Mouse (Mus musculus): ENCODE results near the gene Cep295nl.
"Not testable (repeated sequence)": the region's sequence is repeated elsewhere in the genome, so short reads cannot be mapped to it uniquely, and the experiment has no call there.

Gene Cep295nl

GRCm38 (mm10) chr11:118342400-118342981 lies at the start of gene Cep295nl:
Cep295nl (minus strand) TSS chr11:118342500.
- DNase-seq = no peak

GRCm38 (mm10) chr11:118387816-118388215 lies 45.5 kb upstream of the Cep295nl start:
- not testable (repeated sequence) for DNase-seq

GRCm38 (mm10) chr11:118379251-118380009 lies 37.1 kb upstream of the Cep295nl start:
- DNase-seq = peak; percentile 87 to 89

GRCm38 (mm10) chr11:118378656-118379055 lies 36.4 kb upstream of the Cep295nl start:
- peak in 1 of 2 experiments; percentile 1 for DNase-seq

GRCm38 (mm10) chr11:118376323-118376722 lies 34.0 kb upstream of the Cep295nl start:
- peak in 1 of 2 experiments; percentile 0 for DNase-seq

GRCm38 (mm10) chr11:118375881-118376280 lies 33.6 kb upstream of the Cep295nl start:
- DNase-seq = peak in 1 of 2 experiments; percentile 1

- DNase-seq = no peak
Measured at GRCm38 (mm10) chr11:118375461-118375860, 33.2 kb upstream of the Cep295nl start.

- DNase-seq = peak in 1 of 2 experiments; percentile 1
Measured at GRCm38 (mm10) chr11:118375006-118375405, 32.7 kb upstream of the Cep295nl start.

GRCm38 (mm10) chr11:118374506-118374905 lies 32.2 kb upstream of the Cep295nl start:
- peak in 1 of 2 experiments; percentile 0 for DNase-seq

- DNase-seq = peak in 1 of 2 experiments; percentile 0
Measured at GRCm38 (mm10) chr11:118372641-118373040, 30.3 kb upstream of the Cep295nl start.

GRCm38 (mm10) chr11:118371876-118372275 lies 29.6 kb upstream of the Cep295nl start:
- DNase-seq = no peak

GRCm38 (mm10) chr11:118369657-118370056 lies 27.4 kb upstream of the Cep295nl start:
- DNase-seq = no peak

- no peak for DNase-seq
Measured at GRCm38 (mm10) chr11:118369251-118369650, 27.0 kb upstream of the Cep295nl start.

GRCm38 (mm10) chr11:118368330-118368729 lies 26.0 kb upstream of the Cep295nl start:
- DNase-seq = no peak

GRCm38 (mm10) chr11:118366559-118366958 lies 24.3 kb upstream of the Cep295nl start:
- DNase-seq = no peak

- no peak for DNase-seq
Measured at GRCm38 (mm10) chr11:118366108-118366507, 23.8 kb upstream of the Cep295nl start.

- no peak for DNase-seq
Measured at GRCm38 (mm10) chr11:118365171-118365570, 22.9 kb upstream of the Cep295nl start.

- DNase-seq = no peak
Measured at GRCm38 (mm10) chr11:118364021-118364420, 21.7 kb upstream of the Cep295nl start.

GRCm38 (mm10) chr11:118362971-118363518 lies 20.7 kb upstream of the Cep295nl start:
- DNase-seq = no peak

- DNase-seq = no peak
Measured at GRCm38 (mm10) chr11:118362501-118362900, 20.2 kb upstream of the Cep295nl start.

GRCm38 (mm10) chr11:118360907-118361341 lies 18.6 kb upstream of the Cep295nl start:
- peak in 1 of 2 experiments; percentile 30 for DNase-seq

GRCm38 (mm10) chr11:118360491-118360890 lies 18.2 kb upstream of the Cep295nl start:
- no peak for DNase-seq

- no peak for DNase-seq
Measured at GRCm38 (mm10) chr11:118355640-118356039, 13.3 kb upstream of the Cep295nl start, which contains the start of gene Timp2. Timp2 (minus strand) TSS chr11:118355740.

GRCm38 (mm10) chr11:118355205-118355604 lies 12.9 kb upstream of the Cep295nl start:
- peak; percentile 77 to 86 for DNase-seq
